Mouse (Mus musculus) lung, postnatal 0 days (tissue): ENCODE data around the gene Wfikkn1.

Source experiments
- CTCF ChIP-seq: IDR thresholded peaks from 2 replicates; pipeline ENCODE4 v1.5.1; 2016; ENCODE audit warnings: antibody characterized with exemption, mild to moderate bottlenecking
- EP300 ChIP-seq: IDR thresholded peaks from 2 replicates; pipeline ENCODE4 v1.6.1; 2016; ENCODE audit warnings: antibody characterized with exemption, mild to moderate bottlenecking, control low read depth

DNA sequence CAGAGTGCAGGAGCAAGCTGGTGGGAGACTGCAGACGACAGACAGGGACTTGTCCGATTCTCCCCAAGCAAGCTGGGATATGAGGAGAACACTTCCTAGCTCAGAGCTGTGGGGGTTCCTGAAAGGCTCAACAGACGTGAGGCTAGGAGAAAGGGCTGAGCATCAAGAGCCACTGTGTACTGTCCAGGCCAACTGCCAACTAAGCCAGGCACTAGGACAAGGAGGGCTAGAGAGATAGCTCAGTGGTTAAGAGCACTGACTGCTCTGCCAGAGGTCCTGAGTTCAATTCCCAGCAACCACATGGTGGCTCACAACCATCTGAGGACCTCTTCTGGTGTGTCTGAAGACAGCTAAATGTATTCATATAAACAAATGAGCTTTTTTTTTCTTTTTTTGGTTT is 38.1 kb downstream of the Wfikkn1 start:
- TF ChIP-seq CTCF, result no peak
- TF ChIP-seq EP300, result no peak
